In genomic region chr6:134439401-134440021, GRCm38 (mm10) we compare ENCODE assay signal across 9 mouse cellular contexts. TPM values are rescaled to one million over a fixed set of nuclear protein-coding genes. Genes with fewer than 3 reads are reported as not detected.
A peak's percentile ranks its signal among the peaks of the same experiment; 100 is the strongest.
DNase-seq lines count a peak whose midpoint lies in the region; ATAC-seq lines count a peak whose summit lies in the region.
"Had no signal": no experiment of that assay in that cellular context is flagged by ENCODE, and none has a peak within 500 bp of the region (broad histone marks: within the 10 kb centered on the region; RNA-seq: fewer than 3 reads in every experiment).

No protein-coding gene starts in this region.

- ATAC-seq in megakaryocyte, adult 5-6 weeks (ENCODE audit: poor library complexity, severe bottlenecking), result no peak
- ATAC-seq in embryonic facial prominence, embryonic 15.5 days (ENCODE audit: insufficient number of reproducible peaks, low FRiP score, low TSS enrichment, low read depth), result peak; percentile 84
- ATAC-seq in heart, embryonic 11.5 days (replicated peaks; ENCODE audit: insufficient number of reproducible peaks, low FRiP score, low TSS enrichment), result no peak
- ATAC-seq in midbrain, embryonic 14.5 days (ENCODE audit: low FRiP score, low TSS enrichment), result peak; percentile 49

- H3K36me3 ChIP-seq in megakaryocyte, embryonic 14.5 days (replicated peaks; ENCODE audit: low read length), result peaks cover 2% of the 10 kb centered on the region
- H3K36me3 ChIP-seq in embryonic facial prominence, embryonic 15.5 days, result no peaks in the 10 kb centered on the region
- no peaks in the 10 kb centered on the region for H3K36me3 ChIP-seq in heart, embryonic 11.5 days (ENCODE audit: control insufficient read depth, insufficient read depth, low read length)
- no peaks in the 10 kb centered on the region for H3K36me3 ChIP-seq in midbrain, embryonic 14.5 days (ENCODE audit: control insufficient read depth, insufficient read depth, low read length)
- H3K36me3 ChIP-seq: liver, embryonic 13.5 days had no signal

- peaks cover 16% of the 10 kb centered on the region for H3K27me3 ChIP-seq in megakaryocyte, embryonic 14.5 days (replicated peaks)
- no peaks in the 10 kb centered on the region for H3K27me3 ChIP-seq in embryonic facial prominence, embryonic 15.5 days
- H3K27me3 ChIP-seq in heart, embryonic 11.5 days (ENCODE audit: control insufficient read depth, insufficient read depth, low read length), result no peaks in the 10 kb centered on the region
- H3K27me3 ChIP-seq in midbrain, embryonic 14.5 days (ENCODE audit: control insufficient read depth, insufficient read depth, low read length), result no peaks in the 10 kb centered on the region

- H3K4me1 ChIP-seq in megakaryocyte, embryonic 14.5 days, result peaks cover 44% of the 10 kb centered on the region
- peaks cover 16% of the 10 kb centered on the region for H3K4me1 ChIP-seq in embryonic facial prominence, embryonic 15.5 days
- peaks cover 7% of the 10 kb centered on the region; the same call in 1 of the 2 replicates for H3K4me1 ChIP-seq in heart, embryonic 11.5 days (ENCODE audit: control insufficient read depth, insufficient read depth, low read length)
- peaks cover 12% of the 10 kb centered on the region; the same call in 1 of the 2 replicates for H3K4me1 ChIP-seq in midbrain, embryonic 14.5 days (ENCODE audit: control insufficient read depth, insufficient read depth, low read length)

- peak overlapping the region; percentile 77 for H3K27ac ChIP-seq in embryonic facial prominence, embryonic 15.5 days (replicated peaks)
- peak overlapping the region; percentile 62 for H3K27ac ChIP-seq in heart, embryonic 11.5 days (ENCODE audit: low read depth, low read length)
- H3K27ac ChIP-seq in midbrain, embryonic 14.5 days (replicated peaks; ENCODE audit: low read depth, low read length), result peak overlapping the region; percentile 64
- H3K27ac ChIP-seq: liver, embryonic 13.5 days had no signal

- H3K4me2 ChIP-seq in embryonic facial prominence, embryonic 15.5 days (replicated peaks), result peak overlapping the region; percentile 48
- peak overlapping the region; percentile 58 for H3K4me2 ChIP-seq in heart, embryonic 11.5 days
- H3K4me2 ChIP-seq in midbrain, embryonic 14.5 days (ENCODE audit: low read length), result peak overlapping the region; percentile 60
- H3K4me2 ChIP-seq: liver, embryonic 13.5 days had no signal

- H3K9me3 ChIP-seq in megakaryocyte, embryonic 14.5 days, result peaks cover 6% of the 10 kb centered on the region; the same call in 1 of the 2 replicates
- H3K9me3 ChIP-seq in embryonic facial prominence, embryonic 15.5 days (replicated peaks), result no peaks in the 10 kb centered on the region
- H3K9me3 ChIP-seq in heart, embryonic 11.5 days (replicated peaks; ENCODE audit: control insufficient read depth, low read length), result no peaks in the 10 kb centered on the region
- no peaks in the 10 kb centered on the region for H3K9me3 ChIP-seq in midbrain, embryonic 14.5 days (ENCODE audit: control insufficient read depth, low read length)
- H3K9me3 ChIP-seq: liver, embryonic 13.5 days had no signal

- 3% methylated on average over 23 of the region's 23 CpGs for WGBS in embryonic facial prominence, embryonic 15.5 days
- 33% methylated on average over 23 of the region's 23 CpGs for WGBS in heart, embryonic 11.5 days (ENCODE audit: insufficient replicate concordance)
- WGBS in midbrain, embryonic 14.5 days, result 13% methylated on average over 23 of the region's 23 CpGs

- peak; percentile 31 to 46 for DNase-seq in layer of hippocampus, postnatal 10 days (ENCODE audit: low spot score in 2 of 2)
- peak; percentile 65 for DNase-seq in midbrain, embryonic 14.5 days
- peak; percentile 59 for DNase-seq in urinary bladder, postnatal 14 days (ENCODE audit: low spot score)
- DNase-seq in thymus, postnatal 36 days, result no peak
- DNase-seq: liver, embryonic 13.5 days had no signal

- H3K9ac ChIP-seq in embryonic facial prominence, embryonic 15.5 days, result no peak overlapping the region
- no peak overlapping the region for H3K9ac ChIP-seq in heart, embryonic 11.5 days (ENCODE audit: low read depth, low read length)
- peak overlapping the region; percentile 43 for H3K9ac ChIP-seq in midbrain, embryonic 14.5 days (replicated peaks; ENCODE audit: low read length)
- H3K9ac ChIP-seq: liver, embryonic 13.5 days had no signal

- peak overlapping the region; percentile 26 for H3K4me3 ChIP-seq in megakaryocyte, embryonic 14.5 days (replicated peaks)
- H3K4me3 ChIP-seq in embryonic facial prominence, embryonic 15.5 days (replicated peaks), result peak overlapping the region; percentile 26
- H3K4me3 ChIP-seq in heart, embryonic 11.5 days (ENCODE audit: low read depth, low read length), result peak overlapping the region; percentile 18
- peak overlapping the region; percentile 29 for H3K4me3 ChIP-seq in midbrain, embryonic 14.5 days (replicated peaks; ENCODE audit: low read depth, low read length)
- H3K4me3 ChIP-seq: liver, embryonic 13.5 days had no signal

RNA-seq across cellular contexts. Expression of gene Bcl2l14, which starts 43.4 kb away (rescaled TPM):
- polyA plus RNA-seq in megakaryocyte, embryonic 14.5 days (2012; ENCODE audit: insufficient read depth, low replicate concordance), result not detected in 2 replicates
- 0.22 and 0.50 TPM in 2 replicates for total RNA-seq in megakaryocyte, adult 5-6 weeks (2015)
- total RNA-seq in megakaryocyte, adult 5-6 weeks (2017), result 0.49 and 1.4 TPM in 2 replicates
- 2.4 and 2.8 TPM in 2 replicates for polyA plus RNA-seq in embryonic facial prominence, embryonic 15.5 days (2015; fragmentation: Nextera tagmentation; extraction: Ambion mirVana)
- polyA plus RNA-seq in heart, embryonic 11.5 days (2014; fragmentation: Nextera tagmentation; extraction: Ambion mirVana), result 0.11 and 0.45 TPM in 2 replicates
- not detected for total RNA-seq in layer of hippocampus, postnatal 10 days (2021)
- not detected in 2 replicates for polyA plus RNA-seq in midbrain, embryonic 14.5 days (2014; fragmentation: Nextera tagmentation; extraction: Ambion mirVana)

Comparison
In these comparisons a context has a peak if more than half of its experiments do, and no peak if none do; other contexts are left out.
1. ATAC-seq: peak in embryonic facial prominence, embryonic 15.5 days (single experiment) and midbrain, embryonic 14.5 days (single experiment); none in megakaryocyte, adult 5-6 weeks (single experiment) and heart, embryonic 11.5 days (single experiment).
2. DNase-seq: peak in layer of hippocampus, postnatal 10 days (2 of 2), midbrain, embryonic 14.5 days (single experiment) and urinary bladder, postnatal 14 days (single experiment); none in thymus, postnatal 36 days (0 of 2).
3. Peak in every context shown above with its lines, with median percentiles within 50 percentile points of each other: H3K4me3 ChIP-seq, H3K27ac ChIP-seq and H3K4me2 ChIP-seq.